Mouse (Mus musculus): ENCODE data around the gene Josd1. TPM values are rescaled to one million over a fixed set of nuclear protein-coding genes. Genes with fewer than 3 reads are reported as not detected.

Gene Josd1
- total RNA-seq (2021): 10 to 100 TPM; 28.1 to 30.9 TPM
- long read RNA-seq, experiment 1, transcript Josd1-201 (4 exons, 3,440 nt): major isoform, 17 of 24 reads
- long read RNA-seq, experiment 1, partial matches to known transcripts: 7 of 24 reads
- long read RNA-seq, experiment 1, other reads (novel, unspliced or antisense): 0 of 24 reads
- long read RNA-seq, experiment 2, transcript Josd1-201 (4 exons, 3,440 nt): major isoform, 15 of 18 reads
- long read RNA-seq, experiment 2, partial matches to known transcripts: 0 of 18 reads
- long read RNA-seq, experiment 2, other reads (novel, unspliced or antisense): 3 of 18 reads

- intact Hi-C loops (cut with DNase I): loop anchor here (2.0 kb wide), 1 partner anchor 17 kb away; the partner anchor contains the start of gene Tomm22
- DNase-seq: peak; percentile 98
These were observed at the start of gene Josd1 for GRCm38 (mm10) chr15:79687646-79688267. TSS of gene Josd1 (minus strand) at chr15:79687919.

GRCm38 (mm10) chr15:79734311-79734710, 46.6 kb upstream of the Josd1 start:
- intact Hi-C loops (cut with DNase I): no loop called here
- no peak for DNase-seq

- intact Hi-C loops (cut with DNase I): no loop called here
- DNase-seq: no peak
These were observed 45.9 kb upstream of the Josd1 start for GRCm38 (mm10) chr15:79733640-79734039.

GRCm38 (mm10) chr15:79733192-79733591, 45.5 kb upstream of the Josd1 start:
- intact Hi-C loops (cut with DNase I): no loop called here

GRCm38 (mm10) chr15:79731554-79731953, 43.8 kb upstream of the Josd1 start:
- no peak for DNase-seq
- intact Hi-C loops (cut with DNase I): no loop called here

More at GRCm38 (mm10) chr15:79733192-79733591, 45.5 kb upstream of the Josd1 start:
- DNase-seq: no peak

- intact Hi-C loops (cut with DNase I): no loop called here
- no peak for DNase-seq
These were observed 41.1 kb upstream of the Josd1 start for GRCm38 (mm10) chr15:79728731-79729388.

GRCm38 (mm10) chr15:79728311-79728710, 40.6 kb upstream of the Josd1 start:
- intact Hi-C loops (cut with DNase I): no loop called here
- no peak for DNase-seq

- DNase-seq: no peak
- intact Hi-C loops (cut with DNase I): no loop called here
These were observed 40.1 kb upstream of the Josd1 start for GRCm38 (mm10) chr15:79727840-79728239.

- intact Hi-C loops (cut with DNase I): no loop called here
- no peak for DNase-seq
These were observed 37.6 kb upstream of the Josd1 start for GRCm38 (mm10) chr15:79725190-79725789.

- peak; percentile 48 to 69 for DNase-seq
- intact Hi-C loops (cut with DNase I): no loop called here
These were observed 35.7 kb upstream of the Josd1 start for GRCm38 (mm10) chr15:79723439-79723838.

GRCm38 (mm10) chr15:79720796-79721195, 33.1 kb upstream of the Josd1 start:
- intact Hi-C loops (cut with DNase I): no loop called here

GRCm38 (mm10) chr15:79720267-79720666, 32.5 kb upstream of the Josd1 start:
- DNase-seq: no peak
- intact Hi-C loops (cut with DNase I): no loop called here

More at GRCm38 (mm10) chr15:79720796-79721195, 33.1 kb upstream of the Josd1 start:
- DNase-seq: no peak

GRCm38 (mm10) chr15:79716710-79717109, 29.0 kb upstream of the Josd1 start:
- DNase-seq: no peak
- intact Hi-C loops (cut with DNase I): no loop called here

- intact Hi-C loops (cut with DNase I): no loop called here
- no peak for DNase-seq
These were observed 27.9 kb upstream of the Josd1 start for GRCm38 (mm10) chr15:79715646-79716045.

- DNase-seq: no peak
- intact Hi-C loops (cut with DNase I): no loop called here
These were observed 20.6 kb upstream of the Josd1 start for GRCm38 (mm10) chr15:79708229-79708822.

GRCm38 (mm10) chr15:79706603-79707214, 19.0 kb upstream of the Josd1 start:
- intact Hi-C loops (cut with DNase I): no loop called here
- no peak for DNase-seq

GRCm38 (mm10) chr15:79697558-79698187, 10.0 kb upstream of the Josd1 start:
- intact Hi-C loops (cut with DNase I): no loop called here
- no peak for DNase-seq

GRCm38 (mm10) chr15:79697011-79697410, 9.3 kb upstream of the Josd1 start:
- intact Hi-C loops (cut with DNase I): no loop called here
- no peak for DNase-seq

GRCm38 (mm10) chr15:79696508-79696907, 8.8 kb upstream of the Josd1 start:
- intact Hi-C loops (cut with DNase I): no loop called here
- no peak for DNase-seq

- DNase-seq: no peak
- intact Hi-C loops (cut with DNase I): no loop called here
These were observed 7.8 kb upstream of the Josd1 start for GRCm38 (mm10) chr15:79695516-79695915.

Measured in heart, postnatal 14 days (tissue).